Mouse (Mus musculus): ENCODE results near the gene Irx6. TPM values are rescaled to one million over a fixed set of nuclear protein-coding genes. Genes with fewer than 3 reads are reported as not detected.

Gene Irx6
- not detected in 2 replicates for polyA plus RNA-seq (2015; fragmentation: Nextera tagmentation; extraction: Ambion mirVana)

GRCm38 (mm10) chr8:92674244-92675128 is at the start of gene Irx6:
Gene Irx6 (plus strand): TSS chr8:92674288.

Other genes with a start within 250 kb of the Irx6 start
- 86.3 and 134 TPM in 2 replicates for gene Mmp2, start 153.0 kb downstream of the Irx6 start, polyA plus RNA-seq (2015; fragmentation: Nextera tagmentation; extraction: Ambion mirVana)
- gene Lpcat2, start 181.1 kb downstream of the Irx6 start, polyA plus RNA-seq (2015; fragmentation: Nextera tagmentation; extraction: Ambion mirVana) = 9.3 and 10.1 TPM in 2 replicates
- gene Capns2, start 227.1 kb downstream of the Irx6 start, polyA plus RNA-seq (2015; fragmentation: Nextera tagmentation; extraction: Ambion mirVana) = 0.58 TPM in 1 of 2 replicates, not detected in the other